Mouse (Mus musculus): ENCODE data around the gene Coq10a. TPM values are rescaled to one million over a fixed set of nuclear protein-coding genes. Genes with fewer than 3 reads are reported as not detected.

Gene Coq10a
- polyA plus RNA-seq, 1 experiment from 2014 or later = 23.8 TPM

DNA sequence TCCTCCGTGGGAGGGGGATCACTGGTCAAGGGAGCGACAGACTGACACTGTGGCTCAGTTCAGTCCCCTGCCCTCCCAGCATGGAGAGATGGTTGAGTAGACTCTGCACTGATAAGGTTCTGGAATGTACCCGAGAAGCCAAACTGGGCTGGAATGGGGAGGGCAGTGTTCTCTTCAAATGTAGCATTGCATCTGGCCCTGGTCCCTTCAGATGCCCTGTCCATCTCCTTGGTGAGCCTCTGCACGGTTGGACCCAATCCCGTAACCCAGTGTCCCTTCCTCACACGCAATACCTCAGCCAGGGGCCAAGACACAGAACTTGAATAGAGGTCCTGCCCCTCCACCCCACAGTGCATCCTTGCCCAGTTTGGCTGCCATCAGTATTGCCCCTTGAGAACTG is 23.1 kb upstream of the Coq10a start:
- Histone ChIP-seq H3K9ac (ENCODE audit: low read depth, low read length) (no peak overlapping the region), H3K36me3 (ENCODE audit: control insufficient read depth, insufficient read depth, low read length) (peaks cover 30% of the 10 kb centered on the region)

DNA sequence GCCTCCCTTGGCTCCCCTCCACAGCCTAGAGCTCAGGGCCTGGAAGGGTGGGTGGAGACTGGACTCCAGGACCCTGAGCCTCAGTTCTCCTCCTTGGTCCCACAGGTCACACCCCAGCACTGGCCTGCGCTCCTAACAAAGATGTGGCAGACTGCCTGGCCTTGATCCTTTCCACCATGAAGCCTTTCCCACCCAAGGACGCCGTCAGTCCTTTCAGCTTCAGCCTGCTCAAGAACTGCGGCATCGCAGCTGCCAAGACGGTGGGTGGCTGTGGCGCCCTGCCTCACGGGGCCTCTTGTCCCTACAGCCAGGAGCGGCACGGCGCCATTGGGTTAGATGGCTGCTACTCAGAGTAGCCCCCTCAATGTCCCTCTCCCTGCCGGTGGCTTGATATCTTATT is 21.6 kb upstream of the Coq10a start:
- ATAC-seq (ENCODE audit: low FRiP score) (no peak), DNase-seq (ENCODE audit: low spot score) (no peak)
- 93% methylated on average over 12 of the region's 12 CpGs for WGBS
- H3K9ac ChIP-seq (ENCODE audit: low read depth, low read length) = no peak overlapping the region
- H3K9me3 ChIP-seq (ENCODE audit: control insufficient read depth, low read length) = no peaks in the 10 kb centered on the region
- peaks cover 30% of the 10 kb centered on the region for H3K36me3 ChIP-seq (ENCODE audit: control insufficient read depth, insufficient read depth, low read length)
- H3K27me3 ChIP-seq (ENCODE audit: control insufficient read depth, insufficient read depth, low read length) = no peaks in the 10 kb centered on the region
- H3K27ac ChIP-seq (ENCODE audit: low read depth, low read length) = no peak overlapping the region
- no peak overlapping the region for H3K4me2 ChIP-seq (replicated peaks; ENCODE audit: low read depth, low read length)
- no peak overlapping the region for H3K4me3 ChIP-seq (ENCODE audit: low read depth, low read length)
- H3K4me1 ChIP-seq (replicated peaks; ENCODE audit: control insufficient read depth, insufficient read depth, low read length) = no peaks in the 10 kb centered on the region; the same call in 1 of the 2 replicates

More for the DNA sequence above, 23.1 kb upstream of the Coq10a start:
- no peak overlapping the region for H3K4me3 ChIP-seq (ENCODE audit: low read depth, low read length)
- DNase-seq (ENCODE audit: low spot score) (no peak), ATAC-seq (ENCODE audit: low FRiP score) (no peak)
- H3K4me1 ChIP-seq (replicated peaks; ENCODE audit: control insufficient read depth, insufficient read depth, low read length) = no peaks in the 10 kb centered on the region; the same call in 1 of the 2 replicates
- H3K9me3 ChIP-seq (ENCODE audit: control insufficient read depth, low read length) = no peaks in the 10 kb centered on the region
- WGBS = 82% methylated on average over 6 of the region's 6 CpGs
- H3K27me3 ChIP-seq (ENCODE audit: control insufficient read depth, insufficient read depth, low read length) = no peaks in the 10 kb centered on the region
- no peak overlapping the region for H3K27ac ChIP-seq (ENCODE audit: low read depth, low read length)
- no peak overlapping the region for H3K4me2 ChIP-seq (replicated peaks; ENCODE audit: low read depth, low read length)

DNA sequence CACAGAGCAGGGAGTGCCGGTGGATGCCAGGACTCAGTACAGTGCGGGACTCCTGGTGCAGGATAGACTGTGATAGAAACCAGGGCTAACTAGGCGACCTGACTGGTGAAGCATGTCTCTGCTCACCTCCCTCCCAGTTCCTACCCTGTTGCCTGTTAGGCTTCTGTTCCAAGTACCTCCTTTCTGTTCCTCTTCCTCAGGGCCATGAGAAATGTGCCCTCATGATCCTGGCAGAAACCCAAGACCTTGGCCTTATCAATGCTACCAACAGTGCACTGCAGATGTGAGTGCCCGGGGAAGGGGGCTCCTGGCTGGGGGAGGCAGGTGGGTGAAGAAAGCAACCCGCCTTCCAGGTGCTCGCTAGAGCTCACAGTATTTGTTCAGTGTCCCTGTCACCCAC is 20.8 kb upstream of the Coq10a start:
- Histone ChIP-seq H3K9ac (ENCODE audit: low read depth, low read length) (no peak overlapping the region), H3K4me2 (replicated peaks; ENCODE audit: low read depth, low read length) (no peak overlapping the region), H3K9me3 (ENCODE audit: control insufficient read depth, low read length) (no peaks in the 10 kb centered on the region), H3K4me1 (replicated peaks; ENCODE audit: control insufficient read depth, insufficient read depth, low read length) (no peaks in the 10 kb centered on the region), H3K27ac (ENCODE audit: low read depth, low read length) (no peak overlapping the region), H3K36me3 (ENCODE audit: control insufficient read depth, insufficient read depth, low read length) (peaks cover 30% of the 10 kb centered on the region), H3K27me3 (ENCODE audit: control insufficient read depth, insufficient read depth, low read length) (no peaks in the 10 kb centered on the region), H3K4me3 (ENCODE audit: low read depth, low read length) (no peak overlapping the region)
- 83% methylated on average over 6 of the region's 6 CpGs for WGBS
- DNase-seq (ENCODE audit: low spot score) = no peak
- ATAC-seq (ENCODE audit: low FRiP score) = no peak

DNA sequence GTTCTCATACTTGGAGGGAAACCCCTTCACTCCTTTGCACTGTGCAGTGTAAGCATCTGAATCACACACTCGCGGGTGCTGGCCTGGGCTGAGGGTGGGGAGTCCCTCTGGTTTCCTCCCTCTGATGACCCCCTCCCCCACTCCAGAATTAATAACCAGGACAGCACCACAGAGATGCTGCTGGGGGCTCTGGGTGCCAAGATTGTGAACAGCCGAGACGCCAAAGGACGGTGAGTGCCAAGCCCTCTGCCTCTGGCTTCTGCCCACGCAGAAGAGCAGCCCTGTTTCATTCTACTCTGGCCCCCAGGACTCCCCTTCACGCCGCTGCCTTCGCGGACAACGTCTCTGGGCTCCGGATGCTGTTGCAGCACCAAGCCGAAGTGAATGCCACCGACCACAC is 20.1 kb upstream of the Coq10a start:
- ATAC-seq (ENCODE audit: low FRiP score) = no peak
- Histone ChIP-seq H3K4me2 (replicated peaks; ENCODE audit: low read depth, low read length) (no peak overlapping the region), H3K4me1 (replicated peaks; ENCODE audit: control insufficient read depth, insufficient read depth, low read length) (no peaks in the 10 kb centered on the region), H3K36me3 (ENCODE audit: control insufficient read depth, insufficient read depth, low read length) (peaks cover 29% of the 10 kb centered on the region), H3K9ac (ENCODE audit: low read depth, low read length) (no peak overlapping the region), H3K27ac (ENCODE audit: low read depth, low read length) (no peak overlapping the region), H3K27me3 (ENCODE audit: control insufficient read depth, insufficient read depth, low read length) (no peaks in the 10 kb centered on the region), H3K9me3 (ENCODE audit: control insufficient read depth, low read length) (no peaks in the 10 kb centered on the region), H3K4me3 (ENCODE audit: low read depth, low read length) (no peak overlapping the region)
- 91% methylated on average over 14 of the region's 14 CpGs for WGBS
- DNase-seq (ENCODE audit: low spot score) = no peak

GRCm38 (mm10) chr10:128385902-128386301 is 17.1 kb upstream of the Coq10a start:
- DNase-seq (ENCODE audit: low spot score) (no peak), ATAC-seq (ENCODE audit: low FRiP score) (0 out of 2 replicates have a peak, but pooled peaks have one; percentile 25)
- H3K9ac ChIP-seq (ENCODE audit: low read depth, low read length) = no peak overlapping the region
- no peak overlapping the region for H3K4me2 ChIP-seq (replicated peaks; ENCODE audit: low read depth, low read length)
- H3K27ac ChIP-seq (ENCODE audit: low read depth, low read length) = no peak overlapping the region
- no peaks in the 10 kb centered on the region for H3K4me1 ChIP-seq (replicated peaks; ENCODE audit: control insufficient read depth, insufficient read depth, low read length)
- WGBS = 93% methylated on average over 7 of the region's 7 CpGs
- H3K27me3 ChIP-seq (ENCODE audit: control insufficient read depth, insufficient read depth, low read length) = no peaks in the 10 kb centered on the region
- H3K9me3 ChIP-seq (ENCODE audit: control insufficient read depth, low read length) = no peaks in the 10 kb centered on the region
- H3K36me3 ChIP-seq (ENCODE audit: control insufficient read depth, insufficient read depth, low read length) = peaks cover 38% of the 10 kb centered on the region
- H3K4me3 ChIP-seq (ENCODE audit: low read depth, low read length) = no peak overlapping the region

DNA sequence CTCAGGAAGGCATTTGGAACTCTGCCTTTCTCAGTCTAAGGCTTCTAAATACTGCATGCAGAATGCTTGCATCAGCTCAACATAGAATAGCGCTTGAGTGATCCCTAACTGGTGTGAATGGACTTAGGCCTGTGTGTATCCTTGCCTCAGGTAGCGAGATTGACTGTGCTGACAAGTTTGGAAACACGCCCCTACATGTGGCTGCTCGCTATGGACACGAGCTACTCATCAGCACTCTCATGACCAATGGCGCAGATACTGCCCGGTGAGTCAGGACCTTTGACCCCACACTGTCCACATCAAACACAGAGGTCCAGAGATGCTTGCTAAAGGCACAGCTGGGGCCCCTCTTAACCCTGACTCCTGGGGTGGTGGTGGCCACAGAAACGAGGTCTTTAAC is 13.7 kb upstream of the Coq10a start:
- H3K9ac ChIP-seq (ENCODE audit: low read depth, low read length) = no peak overlapping the region
- DNase-seq (ENCODE audit: low spot score) = no peak
- peaks cover 2% of the 10 kb centered on the region; the same call in 1 of the 2 replicates for H3K4me1 ChIP-seq (replicated peaks; ENCODE audit: control insufficient read depth, insufficient read depth, low read length)
- no peaks in the 10 kb centered on the region for H3K27me3 ChIP-seq (ENCODE audit: control insufficient read depth, insufficient read depth, low read length)
- no peaks in the 10 kb centered on the region for H3K9me3 ChIP-seq (ENCODE audit: control insufficient read depth, low read length)
- WGBS = 86% methylated on average over 8 of the region's 8 CpGs
- H3K27ac ChIP-seq (ENCODE audit: low read depth, low read length) = no peak overlapping the region
- no peak overlapping the region for H3K4me2 ChIP-seq (replicated peaks; ENCODE audit: low read depth, low read length)
- ATAC-seq (ENCODE audit: low FRiP score) = no peak
- no peak overlapping the region for H3K4me3 ChIP-seq (ENCODE audit: low read depth, low read length)
- H3K36me3 ChIP-seq (ENCODE audit: control insufficient read depth, insufficient read depth, low read length) = peaks cover 18% of the 10 kb centered on the region

GRCm38 (mm10) chr10:128380565-128380964 is 11.8 kb upstream of the Coq10a start:
- 87% methylated on average over 5 of the region's 5 CpGs for WGBS
- no peaks in the 10 kb centered on the region for H3K27me3 ChIP-seq (ENCODE audit: control insufficient read depth, insufficient read depth, low read length)
- no peak overlapping the region for H3K27ac ChIP-seq (ENCODE audit: low read depth, low read length)
- no peak overlapping the region for H3K4me2 ChIP-seq (replicated peaks; ENCODE audit: low read depth, low read length)
- no peak overlapping the region for H3K9ac ChIP-seq (ENCODE audit: low read depth, low read length)
- H3K4me1 ChIP-seq (replicated peaks; ENCODE audit: control insufficient read depth, insufficient read depth, low read length) = peaks cover 2% of the 10 kb centered on the region; the same call in 1 of the 2 replicates
- H3K9me3 ChIP-seq (ENCODE audit: control insufficient read depth, low read length) = no peaks in the 10 kb centered on the region
- ATAC-seq (ENCODE audit: low FRiP score) (no peak), DNase-seq (ENCODE audit: low spot score) (no peak)
- H3K4me3 ChIP-seq (ENCODE audit: low read depth, low read length) = no peak overlapping the region
- peaks cover 18% of the 10 kb centered on the region for H3K36me3 ChIP-seq (ENCODE audit: control insufficient read depth, insufficient read depth, low read length)

- 98% methylated on average over 7 of the region's 7 CpGs for WGBS
- no peak overlapping the region for H3K4me2 ChIP-seq (replicated peaks; ENCODE audit: low read depth, low read length)
- no peak overlapping the region for H3K9ac ChIP-seq (ENCODE audit: low read depth, low read length)
- H3K4me1 ChIP-seq (replicated peaks; ENCODE audit: control insufficient read depth, insufficient read depth, low read length) = peaks cover 2% of the 10 kb centered on the region; the same call in 1 of the 2 replicates
- no peaks in the 10 kb centered on the region for H3K9me3 ChIP-seq (ENCODE audit: control insufficient read depth, low read length)
- H3K27ac ChIP-seq (ENCODE audit: low read depth, low read length) = no peak overlapping the region
- DNase-seq (ENCODE audit: low spot score) = no peak
- no peak for ATAC-seq (ENCODE audit: low FRiP score)
- H3K27me3 ChIP-seq (ENCODE audit: control insufficient read depth, insufficient read depth, low read length) = no peaks in the 10 kb centered on the region
- H3K36me3 ChIP-seq (ENCODE audit: control insufficient read depth, insufficient read depth, low read length) = peaks cover 18% of the 10 kb centered on the region
- no peak overlapping the region for H3K4me3 ChIP-seq (ENCODE audit: low read depth, low read length)
These were observed 10.5 kb upstream of the Coq10a start for GRCm38 (mm10) chr10:128379260-128379659.

GRCm38 (mm10) chr10:128378462-128378861 is 9.7 kb upstream of the Coq10a start:
- H3K36me3 ChIP-seq (ENCODE audit: control insufficient read depth, insufficient read depth, low read length) = peaks cover 13% of the 10 kb centered on the region
- DNase-seq (ENCODE audit: low spot score) (no peak), ATAC-seq (ENCODE audit: low FRiP score) (no peak)
- no peak overlapping the region for H3K27ac ChIP-seq (ENCODE audit: low read depth, low read length)
- H3K4me3 ChIP-seq (ENCODE audit: low read depth, low read length) = peak overlapping the region; percentile 99; the same call in 1 of the 2 replicates
- peak overlapping the region; percentile 81 for H3K4me2 ChIP-seq (replicated peaks; ENCODE audit: low read depth, low read length)
- H3K9me3 ChIP-seq (ENCODE audit: control insufficient read depth, low read length) = no peaks in the 10 kb centered on the region
- WGBS = 78% methylated on average over 3 of the region's 3 CpGs
- H3K9ac ChIP-seq (ENCODE audit: low read depth, low read length) = no peak overlapping the region; the same call in 1 of the 2 replicates
- peaks cover 2% of the 10 kb centered on the region; the same call in 1 of the 2 replicates for H3K4me1 ChIP-seq (replicated peaks; ENCODE audit: control insufficient read depth, insufficient read depth, low read length)
- H3K27me3 ChIP-seq (ENCODE audit: control insufficient read depth, insufficient read depth, low read length) = no peaks in the 10 kb centered on the region

All from hindbrain, embryonic 11.5 days (tissue).